Mouse (Mus musculus) olfactory bulb, adult 2 months (tissue): Measurements from ENCODE around the gene Tapbp.

Experiments used
- CTCF ChIP-seq: fragments of 200-500 bp; IDR thresholded peaks from 2 replicates; pipeline ENCODE4 v1.5.1; 2012; ENCODE audit warnings: low read depth, mild to moderate bottlenecking, low read length, moderate library complexity; ENCODE audit not compliant: insufficient read depth
- POLR2A ChIP-seq: fragments of 200-500 bp; IDR thresholded peaks from 2 replicates; pipeline ENCODE4 v1.6.1; 2012; ENCODE audit warnings: mild to moderate bottlenecking, low read depth, low read length, moderate library complexity; ENCODE audit not compliant: insufficient read depth

- TF ChIP-seq POLR2A (no peak), CTCF (no peak)
Observed at GRCm38 (mm10) chr17:33958451-33958850, 42.8 kb downstream of the Tapbp start.
